Mouse (Mus musculus) cerebellum, adult 9-10 months (tissue): ENCODE results near the gene Ptprn2.

Experiments
- DNase-seq: peaks from one replicate; pipeline ENCODE4 v3.0.0; 2022

The Ptprn2 gene

GRCm38 (mm10) chr12:117083856-117084701 lies 598.6 kb downstream of the Ptprn2 start:
- no peak for DNase-seq

GRCm38 (mm10) chr12:117084702-117085409 lies 599.3 kb downstream of the Ptprn2 start:
- no peak for DNase-seq

- peak; percentile 48 for DNase-seq
Measured at GRCm38 (mm10) chr12:117085661-117086335, 600.3 kb downstream of the Ptprn2 start.

- DNase-seq: no peak
Measured at GRCm38 (mm10) chr12:117092345-117093107, 607.0 kb downstream of the Ptprn2 start.

GRCm38 (mm10) chr12:117095941-117096340 lies 610.4 kb downstream of the Ptprn2 start:
- no peak for DNase-seq

- no peak for DNase-seq
Measured at GRCm38 (mm10) chr12:117098295-117098694, 612.8 kb downstream of the Ptprn2 start.

GRCm38 (mm10) chr12:117106696-117107095 lies 621.2 kb downstream of the Ptprn2 start:
- DNase-seq: no peak

GRCm38 (mm10) chr12:117107143-117107616 lies 621.7 kb downstream of the Ptprn2 start:
- DNase-seq: peak; percentile 30

GRCm38 (mm10) chr12:117115254-117115865 lies 629.8 kb downstream of the Ptprn2 start:
- no peak for DNase-seq

GRCm38 (mm10) chr12:117127078-117127477 lies 641.6 kb downstream of the Ptprn2 start:
- DNase-seq: no peak

- DNase-seq: no peak
Measured at GRCm38 (mm10) chr12:117127485-117127884, 642.0 kb downstream of the Ptprn2 start.

- DNase-seq: no peak
Measured at GRCm38 (mm10) chr12:117132095-117132494, 646.6 kb downstream of the Ptprn2 start.

- DNase-seq: no peak
Measured at GRCm38 (mm10) chr12:117135205-117135604, 649.7 kb downstream of the Ptprn2 start.

- peak; percentile 45 for DNase-seq
Measured at GRCm38 (mm10) chr12:117136472-117137010, 651.0 kb downstream of the Ptprn2 start.

GRCm38 (mm10) chr12:117140901-117141300 lies 655.4 kb downstream of the Ptprn2 start:
- peak; percentile 72 for DNase-seq

GRCm38 (mm10) chr12:117141394-117141793 lies 655.9 kb downstream of the Ptprn2 start:
- DNase-seq: no peak

- DNase-seq: no peak
Measured at GRCm38 (mm10) chr12:117149176-117149575, 663.7 kb downstream of the Ptprn2 start.

- DNase-seq: no peak
Measured at GRCm38 (mm10) chr12:117150611-117151395, 665.3 kb downstream of the Ptprn2 start.

GRCm38 (mm10) chr12:117151611-117152010 lies 666.1 kb downstream of the Ptprn2 start:
- DNase-seq: no peak

- no peak for DNase-seq
Measured at GRCm38 (mm10) chr12:117152366-117153165, 667.0 kb downstream of the Ptprn2 start.
